Mouse (Mus musculus) MEL (cell line): ENCODE results near the gene Natd1.

Experiments used
- CHD2 ChIP-seq: IDR thresholded peaks from 2 replicates; pipeline ENCODE4 v1.6.1; 2011; ENCODE audit warnings: low read length, improper control_type of control experiment
- CTCF ChIP-seq, 3 experiments: IDR thresholded peaks in 2 of 3; conservative IDR thresholded peaks in 1 of 3; 2 replicates each; pipeline ENCODE4 v1.5.1; 2011 to 2012; ENCODE audit warnings: low read length in 3 of 3, low read depth in 2 of 3, mild to moderate bottlenecking in 2 of 3, improper control_type of control experiment in 1 of 3, inconsistent platforms in 1 of 3, mixed read lengths in 1 of 3, moderate library complexity in 1 of 3; ENCODE audit not compliant: control insufficient read depth in 1 of 3, insufficient read depth in 1 of 3, poor library complexity in 1 of 3, severe bottlenecking in 1 of 3
- E2F4 ChIP-seq: IDR thresholded peaks from 2 replicates; pipeline ENCODE4 v1.6.1; 2011; ENCODE audit warnings: low read depth, low read length, improper control_type of control experiment, borderline replicate concordance
- EP300 ChIP-seq, 2 experiments: IDR thresholded peaks; 2 replicates each; pipeline ENCODE4 v1.6.1; 2011; ENCODE audit warnings: improper control_type of control experiment in 2 of 2, low read length in 2 of 2, low read depth in 1 of 2, mild to moderate bottlenecking in 1 of 2
- ETS1 ChIP-seq: IDR thresholded peaks from 2 replicates; pipeline ENCODE4 v1.6.1; 2012; ENCODE audit warnings: low read depth, mild to moderate bottlenecking, inconsistent platforms, low read length, improper control_type of control experiment, moderate library complexity
- GABPA ChIP-seq: IDR thresholded peaks from 2 replicates; pipeline ENCODE4 v1.6.1; 2012; ENCODE audit warnings: low read depth, mild to moderate bottlenecking, inconsistent platforms, low read length, improper control_type of control experiment, moderate library complexity
- MAFK ChIP-seq: IDR thresholded peaks from 2 replicates; pipeline ENCODE4 v1.6.1; 2011; ENCODE audit warnings: low read depth, mild to moderate bottlenecking, low read length, improper control_type of control experiment, borderline replicate concordance
- MAZ ChIP-seq: IDR thresholded peaks from 2 replicates; pipeline ENCODE4 v1.6.1; 2012; ENCODE audit warnings: low read depth, mild to moderate bottlenecking, inconsistent platforms, low read length, improper control_type of control experiment
- MXI1 ChIP-seq: IDR thresholded peaks from 2 replicates; pipeline ENCODE4 v1.6.1; 2011; ENCODE audit warnings: mild to moderate bottlenecking, low read depth, low read length, improper control_type of control experiment
- POLR2AphosphoS5 ChIP-seq: IDR thresholded peaks from 2 replicates; pipeline ENCODE4 v1.6.1; 2012; ENCODE audit warnings: low read depth, borderline replicate concordance, mild to moderate bottlenecking, inconsistent platforms, low read length, moderate library complexity, mixed read lengths
- SIN3A ChIP-seq: IDR thresholded peaks from 2 replicates; pipeline ENCODE4 v1.6.1; 2012; ENCODE audit warnings: low read length, improper control_type of control experiment, inconsistent platforms
- UBTF ChIP-seq: IDR thresholded peaks from 2 replicates; pipeline ENCODE4 v1.6.1; 2012; ENCODE audit warnings: low read depth, mild to moderate bottlenecking, inconsistent platforms, low read length, improper control_type of control experiment, moderate library complexity, borderline replicate concordance; ENCODE audit not compliant: insufficient read depth
- ZC3H11A ChIP-seq: IDR thresholded peaks from 2 replicates; pipeline ENCODE4 v1.6.1; 2012; ENCODE audit warnings: low read depth, mild to moderate bottlenecking, inconsistent platforms, low read length, improper control_type of control experiment

DNA sequence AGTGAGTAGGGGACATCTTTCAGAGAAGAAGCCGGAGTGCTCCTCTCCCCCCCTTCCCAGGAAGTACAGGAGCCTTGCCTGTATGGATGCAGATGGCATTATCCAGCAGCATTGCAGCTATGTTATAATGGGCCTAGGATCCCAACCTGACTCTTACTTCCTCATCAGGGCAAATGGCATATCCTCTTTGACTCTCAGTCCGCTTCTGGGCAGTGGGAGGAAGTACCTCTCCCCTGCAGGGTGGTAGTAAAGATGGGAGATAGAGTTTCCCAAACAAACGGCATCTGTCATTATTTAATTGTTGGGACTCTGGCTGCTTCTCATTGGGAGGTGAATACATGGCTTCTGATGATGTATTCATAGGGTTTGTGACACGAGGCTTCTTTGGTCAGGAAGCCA lies 21.4 kb upstream of the Natd1 start:
- no peak for TF ChIP-seq CTCF (IDR thresholded peaks at IDR 0.05 in 2 of 3, conservative IDR thresholded peaks at IDR 0.05 in 1 of 3; ENCODE audit: control insufficient read depth in 1 of 3, insufficient read depth in 1 of 3, low read depth in 2 of 3, low read length in 3 of 3, poor library complexity in 1 of 3, severe bottlenecking in 1 of 3)
- TF ChIP-seq UBTF = no peak
- peak; percentile 37 to 38; a peak in 2 of 4 replicates for TF ChIP-seq EP300 (IDR thresholded peaks at IDR 0.05; ENCODE audit: low read depth in 1 of 2, low read length in 2 of 2)
- no peak; the same call in 1 of the 2 replicates for TF ChIP-seq SIN3A
- no peak for TF ChIP-seq MXI1
- no peak for TF ChIP-seq MAFK
- TF ChIP-seq MAZ = no peak
- no peak for TF ChIP-seq POLR2AphosphoS5
- no peak for TF ChIP-seq GABPA
- TF ChIP-seq ZC3H11A = no peak
- no peak for TF ChIP-seq E2F4
- peak; percentile 61 for TF ChIP-seq ETS1
- no peak for TF ChIP-seq CHD2
